Mouse (Mus musculus) E14TG2a.4 (cell line): ENCODE results near the gene Foxd3.

Source experiments
- CTCF ChIP-seq: conservative IDR thresholded peaks from 2 replicates; pipeline ENCODE4 v1.5.1; 2014; ENCODE audit warnings: low read length
- NANOG ChIP-seq: IDR thresholded peaks from 2 replicates; pipeline ENCODE4 v1.6.1; 2014; ENCODE audit warnings: borderline replicate concordance, low read length, mixed read lengths
- POU5F1 ChIP-seq: IDR thresholded peaks from 2 replicates; pipeline ENCODE4 v1.6.1; 2014; ENCODE audit warnings: low read length, borderline replicate concordance

DNA sequence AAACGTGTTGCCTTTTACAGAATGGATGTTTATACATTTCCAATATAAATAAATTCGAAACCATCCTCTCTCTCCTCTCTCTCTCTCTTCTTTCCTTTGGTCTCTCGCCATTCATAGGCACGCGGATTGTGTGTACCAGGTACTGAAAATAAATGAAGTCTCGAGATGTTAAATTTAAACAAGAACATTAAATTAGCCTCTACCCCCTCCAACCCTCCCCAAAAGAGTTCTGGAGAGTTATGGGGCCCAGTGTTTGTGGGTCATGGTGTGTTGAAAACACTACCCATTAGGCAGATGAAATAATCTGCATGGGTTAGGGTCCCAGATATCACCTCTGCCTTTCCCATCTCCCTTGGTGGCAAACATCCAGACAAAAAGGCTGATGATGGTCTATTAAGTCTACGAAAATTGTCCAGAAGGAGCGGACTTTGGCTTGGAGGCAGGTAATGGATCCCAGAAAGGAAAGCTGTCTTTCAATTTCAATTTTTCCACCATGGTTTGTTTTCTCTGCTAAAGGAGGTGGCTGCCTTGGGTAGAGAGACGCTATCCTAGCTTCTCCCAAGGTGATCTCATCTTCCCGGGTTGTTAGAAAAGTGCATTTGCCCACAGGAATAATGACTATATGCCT, 4.2 kb upstream of the Foxd3 start:
- TF ChIP-seq CTCF (no peak), NANOG (no peak), POU5F1 (no peak)
